Mouse (Mus musculus): ENCODE data around the gene Rpl3. TPM values are rescaled to one million over a fixed set of nuclear protein-coding genes. Genes with fewer than 3 reads are reported as not detected.
A peak's percentile ranks its signal among the peaks of the same experiment; 100 is the strongest.

Gene Rpl3
- polyA plus RNA-seq, 1 experiment from 2014 or later = 547 TPM

GRCm38 (mm10) chr15:80058151-80058550 is 33.5 kb downstream of the Rpl3 start:
- WGBS = 94% methylated on average over 7 of the region's 7 CpGs

GRCm38 (mm10) chr15:80054034-80054710 is 37.5 kb downstream of the Rpl3 start:
- H3K27ac ChIP-seq (replicated peaks) = no peak overlapping the region
- H3K4me1 ChIP-seq (replicated peaks) = peaks cover 7% of the 10 kb centered on the region; the same call in 1 of the 2 replicates
- no peak overlapping the region for H3K9ac ChIP-seq
- no peaks in the 10 kb centered on the region for H3K36me3 ChIP-seq
- no peak overlapping the region for H3K4me2 ChIP-seq
- no peak overlapping the region for H3K4me3 ChIP-seq
- H3K9me3 ChIP-seq = no peaks in the 10 kb centered on the region
- H3K27me3 ChIP-seq = no peaks in the 10 kb centered on the region
- WGBS = 86% methylated on average over 7 of the region's 7 CpGs
- no peak for ATAC-seq (ENCODE audit: low FRiP score, low read depth)

More at GRCm38 (mm10) chr15:80058151-80058550, 33.5 kb downstream of the Rpl3 start:
- no peaks in the 10 kb centered on the region for H3K9me3 ChIP-seq
- H3K27ac ChIP-seq (replicated peaks) = no peak overlapping the region
- H3K4me2 ChIP-seq = no peak overlapping the region
- H3K36me3 ChIP-seq = no peaks in the 10 kb centered on the region
- peaks cover 7% of the 10 kb centered on the region; the same call in 1 of the 2 replicates for H3K4me1 ChIP-seq (replicated peaks)
- H3K4me3 ChIP-seq = no peak overlapping the region
- ATAC-seq (ENCODE audit: low FRiP score, low read depth) = no peak
- no peak overlapping the region for H3K9ac ChIP-seq
- H3K27me3 ChIP-seq = no peaks in the 10 kb centered on the region

- no peak overlapping the region for H3K27ac ChIP-seq (replicated peaks)
- H3K4me3 ChIP-seq = no peak overlapping the region
- H3K27me3 ChIP-seq = no peaks in the 10 kb centered on the region
- H3K4me1 ChIP-seq (replicated peaks) = peaks cover 7% of the 10 kb centered on the region; the same call in 1 of the 2 replicates
- no peak overlapping the region for H3K4me2 ChIP-seq
- H3K36me3 ChIP-seq = no peaks in the 10 kb centered on the region
- H3K9me3 ChIP-seq = no peaks in the 10 kb centered on the region
- no peak overlapping the region for H3K9ac ChIP-seq
- 60% methylated on average over 8 of the region's 8 CpGs for WGBS
- ATAC-seq (ENCODE audit: low FRiP score, low read depth) = no peak
Observed at GRCm38 (mm10) chr15:80053381-80054033, 38.2 kb downstream of the Rpl3 start.

GRCm38 (mm10) chr15:80051782-80052181 is 39.9 kb downstream of the Rpl3 start:
- H3K4me2 ChIP-seq = no peak overlapping the region
- H3K4me1 ChIP-seq (replicated peaks) = peaks cover 7% of the 10 kb centered on the region; the same call in 1 of the 2 replicates
- H3K9me3 ChIP-seq = no peaks in the 10 kb centered on the region
- no peak overlapping the region for H3K9ac ChIP-seq
- no peaks in the 10 kb centered on the region for H3K27me3 ChIP-seq
- H3K4me3 ChIP-seq = no peak overlapping the region
- H3K27ac ChIP-seq (replicated peaks) = no peak overlapping the region
- no peaks in the 10 kb centered on the region for H3K36me3 ChIP-seq
- no peak for ATAC-seq (ENCODE audit: low FRiP score, low read depth)
- 84% methylated on average over 9 of the region's 9 CpGs for WGBS

- Histone ChIP-seq H3K9ac (no peak overlapping the region), H3K36me3 (no peaks in the 10 kb centered on the region), H3K27ac (replicated peaks) (0 out of 2 replicates have a peak overlapping the region, but pooled peaks have one; percentile 35), H3K4me3 (no peak overlapping the region), H3K9me3 (no peaks in the 10 kb centered on the region), H3K4me2 (no peak overlapping the region), H3K4me1 (replicated peaks) (peaks cover 7% of the 10 kb centered on the region; the same call in 1 of the 2 replicates), H3K27me3 (no peaks in the 10 kb centered on the region)
- ATAC-seq (ENCODE audit: low FRiP score, low read depth) = no peak
- WGBS = 80% methylated on average over 19 of the region's 19 CpGs
Observed at GRCm38 (mm10) chr15:80051092-80051761, 40.4 kb downstream of the Rpl3 start.

GRCm38 (mm10) chr15:80050093-80050492 is 41.6 kb downstream of the Rpl3 start:
- no peaks in the 10 kb centered on the region for H3K36me3 ChIP-seq

GRCm38 (mm10) chr15:80047973-80048372 is 43.7 kb downstream of the Rpl3 start:
- Histone ChIP-seq H3K9ac (no peak overlapping the region), H3K9me3 (no peaks in the 10 kb centered on the region), H3K4me2 (no peak overlapping the region), H3K4me3 (no peak overlapping the region), H3K36me3 (no peaks in the 10 kb centered on the region), H3K4me1 (replicated peaks) (no peaks in the 10 kb centered on the region), H3K27ac (replicated peaks) (no peak overlapping the region), H3K27me3 (no peaks in the 10 kb centered on the region)
- 66% methylated on average over 5 of the region's 5 CpGs for WGBS
- no peak for ATAC-seq (ENCODE audit: low FRiP score, low read depth)

More at GRCm38 (mm10) chr15:80050093-80050492, 41.6 kb downstream of the Rpl3 start:
- 76% methylated on average over 4 of the region's 4 CpGs for WGBS
- no peaks in the 10 kb centered on the region for H3K27me3 ChIP-seq
- no peak overlapping the region for H3K9ac ChIP-seq
- H3K4me2 ChIP-seq = no peak overlapping the region
- H3K4me3 ChIP-seq = no peak overlapping the region
- no peak for ATAC-seq (ENCODE audit: low FRiP score, low read depth)
- H3K4me1 ChIP-seq (replicated peaks) = no peaks in the 10 kb centered on the region
- H3K9me3 ChIP-seq = no peaks in the 10 kb centered on the region
- no peak overlapping the region for H3K27ac ChIP-seq (replicated peaks)

- ATAC-seq (ENCODE audit: low FRiP score, low read depth) = no peak
- Histone ChIP-seq H3K4me3 (no peak overlapping the region), H3K27me3 (no peaks in the 10 kb centered on the region), H3K4me1 (replicated peaks) (no peaks in the 10 kb centered on the region), H3K9ac (no peak overlapping the region), H3K4me2 (no peak overlapping the region), H3K9me3 (no peaks in the 10 kb centered on the region), H3K36me3 (no peaks in the 10 kb centered on the region), H3K27ac (replicated peaks) (no peak overlapping the region)
- WGBS = 87% methylated on average over 2 of the region's 2 CpGs
Observed at GRCm38 (mm10) chr15:80047242-80047641, 44.4 kb downstream of the Rpl3 start.

- ATAC-seq (ENCODE audit: low FRiP score, low read depth) = no peak
- H3K4me3 ChIP-seq = no peak overlapping the region
- no peaks in the 10 kb centered on the region for H3K9me3 ChIP-seq
- no peaks in the 10 kb centered on the region for H3K4me1 ChIP-seq (replicated peaks)
- H3K27me3 ChIP-seq = no peaks in the 10 kb centered on the region
- no peaks in the 10 kb centered on the region for H3K36me3 ChIP-seq
- H3K4me2 ChIP-seq = no peak overlapping the region
- no peak overlapping the region for H3K27ac ChIP-seq (replicated peaks)
- WGBS = 95% methylated on average over 2 of the region's 2 CpGs
- no peak overlapping the region for H3K9ac ChIP-seq
Observed at GRCm38 (mm10) chr15:80045749-80046148, 45.9 kb downstream of the Rpl3 start.

- WGBS = 94% methylated on average over 10 of the region's 10 CpGs
- no peak for ATAC-seq (ENCODE audit: low FRiP score, low read depth)
- H3K9ac ChIP-seq = no peak overlapping the region
- no peaks in the 10 kb centered on the region for H3K9me3 ChIP-seq
- no peaks in the 10 kb centered on the region for H3K27me3 ChIP-seq
- H3K4me2 ChIP-seq = no peak overlapping the region
- no peak overlapping the region for H3K27ac ChIP-seq (replicated peaks)
- H3K4me3 ChIP-seq = no peak overlapping the region
- H3K36me3 ChIP-seq = no peaks in the 10 kb centered on the region
- H3K4me1 ChIP-seq (replicated peaks) = no peaks in the 10 kb centered on the region
Observed at GRCm38 (mm10) chr15:80044249-80044648, 47.4 kb downstream of the Rpl3 start.

GRCm38 (mm10) chr15:80042152-80042551 is 49.5 kb downstream of the Rpl3 start:
- H3K4me1 ChIP-seq (replicated peaks) = no peaks in the 10 kb centered on the region
- no peak overlapping the region for H3K4me2 ChIP-seq
- no peak overlapping the region for H3K27ac ChIP-seq (replicated peaks)
- H3K9me3 ChIP-seq = no peaks in the 10 kb centered on the region
- no peaks in the 10 kb centered on the region for H3K36me3 ChIP-seq
- H3K9ac ChIP-seq = no peak overlapping the region
- WGBS = 75% methylated on average over 4 of the region's 4 CpGs
- no peak overlapping the region for H3K4me3 ChIP-seq
- no peaks in the 10 kb centered on the region for H3K27me3 ChIP-seq
- no peak for ATAC-seq (ENCODE audit: low FRiP score, low read depth)

- no peaks in the 10 kb centered on the region for H3K4me1 ChIP-seq (replicated peaks)
- H3K27me3 ChIP-seq = no peaks in the 10 kb centered on the region
- H3K36me3 ChIP-seq = no peaks in the 10 kb centered on the region
- no peak overlapping the region for H3K27ac ChIP-seq (replicated peaks)
- no peaks in the 10 kb centered on the region for H3K9me3 ChIP-seq
- no peak overlapping the region for H3K4me2 ChIP-seq
- ATAC-seq (ENCODE audit: low FRiP score, low read depth) = no peak
- WGBS = 93% methylated on average over 2 of the region's 2 CpGs
- no peak overlapping the region for H3K4me3 ChIP-seq
- H3K9ac ChIP-seq = no peak overlapping the region
Observed at GRCm38 (mm10) chr15:80038110-80038391, 53.6 kb downstream of the Rpl3 start.

All from hindbrain, embryonic 15.5 days (tissue).